Mouse (Mus musculus) skeletal muscle tissue, adult 2 months (tissue): ENCODE results near the gene Ankrd23.
A peak's percentile ranks its signal among the peaks of the same experiment; 100 is the strongest.

Experiments
- DNase-seq: peaks from one replicate; pipeline ENCODE4 v3.0.0-alpha.2; 2012; ENCODE audit warnings: low read depth, low spot score

Ankrd23 gene

GRCm38 (mm10) chr1:36545845-36546600 is 9.3 kb upstream of the Ankrd23 start:
- no peak for DNase-seq

DNA sequence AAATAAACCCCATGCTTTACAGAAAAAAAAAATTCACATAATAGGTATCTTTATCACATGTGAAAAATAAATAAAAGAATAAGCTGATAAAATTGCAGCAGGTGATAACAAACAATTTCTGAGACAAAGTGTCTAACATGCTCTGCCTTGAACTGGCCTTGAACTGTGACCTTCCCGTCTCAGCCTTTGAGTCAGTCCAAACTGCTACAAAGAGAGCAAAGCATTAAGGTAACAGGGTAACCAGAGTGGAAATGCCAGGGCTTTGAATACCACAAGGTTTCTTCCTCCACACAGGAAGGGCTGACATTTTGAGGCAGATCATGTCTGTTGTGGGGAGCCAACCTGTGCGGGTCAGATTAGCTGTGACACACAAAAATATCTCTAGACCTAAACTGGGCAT is 8.7 kb upstream of the Ankrd23 start:
- DNase-seq: no peak

GRCm38 (mm10) chr1:36542925-36543324 is 6.2 kb upstream of the Ankrd23 start:
- no peak for DNase-seq

DNA sequence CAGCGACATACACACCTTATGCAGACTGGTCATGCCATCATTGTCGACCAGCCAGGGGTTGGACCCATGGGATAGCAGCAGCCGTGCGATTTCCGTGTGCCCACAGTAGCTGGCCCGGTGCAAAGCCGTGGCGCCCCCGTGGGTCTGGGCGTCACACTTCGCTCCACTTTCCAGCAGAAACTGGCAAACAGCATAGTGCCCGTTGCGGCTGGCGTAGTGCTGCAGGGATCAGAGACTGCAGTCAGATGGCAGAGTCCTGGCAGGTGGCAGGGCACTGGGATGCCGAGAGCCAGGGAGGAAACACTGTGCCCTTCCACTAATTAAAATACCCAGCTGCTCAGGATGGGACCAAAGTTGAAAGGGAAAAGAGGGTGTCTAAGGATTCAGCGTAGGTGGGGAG is 5.2 kb upstream of the Ankrd23 start:
- DNase-seq: no peak

DNA sequence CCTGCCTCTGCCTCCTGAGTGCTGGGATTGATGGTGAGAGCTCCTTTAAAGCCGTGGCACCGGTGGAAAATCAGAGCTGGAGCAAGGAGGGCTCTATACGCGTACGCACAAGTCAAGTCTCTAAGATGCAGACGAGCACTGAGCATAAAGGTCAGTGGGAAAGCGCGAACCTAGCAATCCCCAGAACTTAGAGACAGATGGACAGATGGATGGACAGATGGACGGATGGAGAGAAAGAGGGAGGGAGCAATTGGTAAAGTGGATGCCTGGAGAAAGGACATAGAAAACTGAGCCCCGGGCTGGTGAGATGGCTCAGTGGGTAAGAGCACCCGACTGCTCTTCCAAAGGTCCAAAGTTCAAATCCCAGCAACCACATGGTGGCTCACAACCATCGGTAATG is 4.1 kb upstream of the Ankrd23 start:
- no peak for DNase-seq

GRCm38 (mm10) chr1:36540132-36540531 is 3.4 kb upstream of the Ankrd23 start:
- no peak for DNase-seq

GRCm38 (mm10) chr1:36539186-36539585 is 2.5 kb upstream of the Ankrd23 start, which contains the start of gene Gm42417:
Gene Gm42417, minus strand, starts transcription at chr1:36539429.
- peak; percentile 97 for DNase-seq

DNA sequence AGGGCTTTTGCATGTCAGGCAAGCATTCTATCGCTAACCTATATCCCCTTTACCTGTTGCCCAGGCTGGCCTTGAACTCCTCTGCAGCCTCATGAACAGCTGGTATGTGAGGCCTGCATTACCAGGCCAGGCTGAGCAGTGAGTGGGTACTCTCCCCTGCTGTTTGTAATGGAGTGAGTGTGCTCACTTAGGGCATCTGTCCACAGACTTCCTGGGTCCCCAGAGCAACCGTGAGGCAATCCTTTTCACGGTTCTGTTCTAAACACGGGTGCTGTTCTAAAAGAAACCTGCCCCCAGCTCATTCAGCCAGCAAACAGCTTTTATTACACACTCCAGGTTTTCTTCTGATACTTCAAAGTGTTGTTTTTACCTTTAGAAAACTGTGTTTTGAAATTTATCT is 2.0 kb upstream of the Ankrd23 start:
- no peak for DNase-seq

- DNase-seq: no peak
Observed at GRCm38 (mm10) chr1:36536397-36536728, 320 bp downstream of the Ankrd23 start.

DNA sequence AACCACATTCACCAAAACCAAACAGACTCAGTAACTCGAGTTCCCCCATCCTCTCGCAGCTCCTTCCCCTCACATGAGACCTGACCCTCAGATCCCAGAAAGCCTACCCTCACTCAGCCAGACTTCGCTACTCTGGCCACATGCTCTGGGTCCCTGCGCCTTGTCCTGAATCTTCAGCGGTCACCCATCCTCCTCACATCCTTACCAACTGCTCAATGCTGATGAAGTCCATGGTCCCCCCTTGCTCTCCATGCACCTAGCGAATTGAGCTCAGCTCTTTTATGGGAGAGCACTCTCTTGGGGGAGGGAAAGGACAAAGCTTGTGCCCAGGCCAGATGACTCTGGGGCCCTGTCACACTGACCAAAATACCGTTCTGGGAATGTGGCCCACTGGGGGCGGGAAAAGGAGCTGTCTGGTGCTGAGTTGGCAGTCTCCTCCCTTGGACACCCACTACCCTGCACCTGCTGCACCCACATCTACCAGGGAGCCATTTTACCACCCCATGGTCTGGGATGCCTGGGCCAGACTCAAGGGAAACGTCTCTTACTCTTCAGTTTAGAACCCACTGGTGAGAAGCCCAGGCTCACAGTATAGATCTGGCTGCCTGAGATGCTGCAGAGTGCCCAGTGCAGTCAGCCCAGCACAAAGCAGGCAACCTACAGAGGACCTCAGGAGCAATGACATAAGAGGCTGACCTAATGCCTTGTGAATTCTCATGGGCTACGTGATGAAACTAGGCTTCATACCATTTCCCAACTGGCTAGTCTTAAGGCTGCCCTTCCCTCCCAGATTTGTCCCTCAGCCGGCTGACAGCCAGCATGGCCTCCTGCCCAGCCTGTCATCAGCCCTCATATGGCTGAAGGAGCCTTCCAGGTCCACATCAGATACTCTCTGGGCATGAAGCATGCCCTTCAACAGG is 946 bp downstream of the Ankrd23 start:
- peak; percentile 96 for DNase-seq

- DNase-seq: peak; percentile 95
Observed at GRCm38 (mm10) chr1:36534595-36535058, 2.1 kb downstream of the Ankrd23 start.

DNA sequence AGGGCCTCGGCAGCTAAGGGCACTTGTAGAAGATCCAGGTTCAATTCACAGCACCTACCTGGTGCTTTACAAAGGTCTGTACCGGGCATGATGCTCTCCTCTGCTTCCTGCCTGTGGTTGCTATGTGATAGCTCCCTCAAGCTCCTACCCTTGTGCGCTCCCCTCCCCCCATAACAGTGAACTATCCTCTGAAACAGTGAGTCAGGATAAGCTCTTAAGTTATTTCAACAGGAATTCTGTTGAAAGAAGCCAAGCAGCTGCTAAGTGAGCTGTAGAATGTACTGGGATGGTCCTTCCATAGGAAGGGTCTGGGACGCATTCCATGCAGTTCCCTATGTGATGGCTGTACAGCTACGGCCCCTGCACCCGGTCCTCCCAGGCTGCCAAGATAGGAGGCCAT is 3.1 kb downstream of the Ankrd23 start:
- no peak for DNase-seq

GRCm38 (mm10) chr1:36531461-36531860 is 5.2 kb downstream of the Ankrd23 start:
- DNase-seq: no peak

GRCm38 (mm10) chr1:36530962-36531361 is 5.7 kb downstream of the Ankrd23 start:
- DNase-seq: no peak

GRCm38 (mm10) chr1:36530485-36530884 is 6.2 kb downstream of the Ankrd23 start:
- no peak for DNase-seq

DNA sequence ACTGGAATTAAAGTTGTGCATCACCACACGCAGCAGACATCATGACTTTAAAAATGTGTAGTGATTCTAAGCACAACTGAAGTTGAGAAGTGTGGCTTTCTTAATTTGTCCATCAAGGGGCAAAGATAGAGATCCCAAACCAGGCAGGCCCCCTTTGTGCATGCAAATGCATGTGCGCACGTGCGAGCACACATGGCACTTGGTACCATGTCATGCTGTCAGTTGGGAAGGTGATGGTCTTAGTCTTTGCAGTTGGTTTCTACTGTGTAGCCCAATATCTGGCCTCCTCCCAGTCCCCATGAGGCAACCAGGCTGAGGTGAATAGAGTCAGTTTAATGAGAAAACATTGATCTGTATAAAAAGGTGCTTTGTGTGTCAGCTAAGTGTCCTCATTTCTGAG is 6.8 kb downstream of the Ankrd23 start:
- DNase-seq: no peak

DNA sequence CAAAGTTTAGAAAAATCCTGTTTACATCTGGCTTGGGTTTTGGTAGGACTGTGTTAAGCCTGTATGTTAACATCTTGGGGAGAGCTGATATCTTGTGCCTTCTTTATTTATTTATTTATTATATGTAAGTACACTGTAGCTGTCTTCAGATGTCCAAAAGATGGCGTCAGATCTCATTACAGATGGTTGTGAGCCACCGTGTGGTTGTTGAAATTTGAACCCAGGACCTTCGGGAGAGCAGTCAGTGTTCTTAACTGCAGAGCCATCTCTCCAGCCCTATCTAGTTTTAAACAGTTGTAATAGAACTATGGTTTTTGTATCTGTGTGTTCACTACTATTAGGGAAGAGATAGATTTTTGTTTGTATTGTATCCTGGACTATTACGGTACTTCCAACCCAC is 7.4 kb downstream of the Ankrd23 start:
- no peak for DNase-seq

- no peak for DNase-seq
Observed at GRCm38 (mm10) chr1:36528351-36528750, 8.3 kb downstream of the Ankrd23 start.

GRCm38 (mm10) chr1:36526903-36527302 is 9.8 kb downstream of the Ankrd23 start:
- DNase-seq: no peak

GRCm38 (mm10) chr1:36525774-36526173 is 10.9 kb downstream of the Ankrd23 start:
- no peak for DNase-seq

DNA sequence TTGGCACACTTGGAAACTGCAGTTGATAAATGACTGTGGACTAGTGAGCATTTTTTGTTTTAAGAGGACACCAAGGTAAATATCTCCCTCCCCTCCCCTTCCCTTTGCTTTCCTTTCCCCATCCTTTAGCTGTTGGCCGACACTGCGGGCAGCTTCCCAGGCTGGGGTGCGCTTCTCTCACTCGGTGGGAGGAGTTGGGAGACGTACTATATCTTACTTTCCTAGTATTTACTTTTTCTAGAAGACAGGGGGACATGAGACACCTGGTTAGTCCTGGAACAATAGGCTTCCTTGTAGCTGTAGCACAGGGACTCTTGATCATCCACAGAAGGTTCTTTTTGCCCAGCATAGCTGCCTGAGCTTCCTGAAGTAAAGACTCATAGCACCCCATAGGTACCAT is 12.6 kb downstream of the Ankrd23 start:
- no peak for DNase-seq

- DNase-seq: peak; percentile 89
Observed at GRCm38 (mm10) chr1:36523332-36524013, 13.2 kb downstream of the Ankrd23 start.
